Mouse (Mus musculus): ENCODE measurements around the gene Spred1.

Gene Spred1

DNA sequence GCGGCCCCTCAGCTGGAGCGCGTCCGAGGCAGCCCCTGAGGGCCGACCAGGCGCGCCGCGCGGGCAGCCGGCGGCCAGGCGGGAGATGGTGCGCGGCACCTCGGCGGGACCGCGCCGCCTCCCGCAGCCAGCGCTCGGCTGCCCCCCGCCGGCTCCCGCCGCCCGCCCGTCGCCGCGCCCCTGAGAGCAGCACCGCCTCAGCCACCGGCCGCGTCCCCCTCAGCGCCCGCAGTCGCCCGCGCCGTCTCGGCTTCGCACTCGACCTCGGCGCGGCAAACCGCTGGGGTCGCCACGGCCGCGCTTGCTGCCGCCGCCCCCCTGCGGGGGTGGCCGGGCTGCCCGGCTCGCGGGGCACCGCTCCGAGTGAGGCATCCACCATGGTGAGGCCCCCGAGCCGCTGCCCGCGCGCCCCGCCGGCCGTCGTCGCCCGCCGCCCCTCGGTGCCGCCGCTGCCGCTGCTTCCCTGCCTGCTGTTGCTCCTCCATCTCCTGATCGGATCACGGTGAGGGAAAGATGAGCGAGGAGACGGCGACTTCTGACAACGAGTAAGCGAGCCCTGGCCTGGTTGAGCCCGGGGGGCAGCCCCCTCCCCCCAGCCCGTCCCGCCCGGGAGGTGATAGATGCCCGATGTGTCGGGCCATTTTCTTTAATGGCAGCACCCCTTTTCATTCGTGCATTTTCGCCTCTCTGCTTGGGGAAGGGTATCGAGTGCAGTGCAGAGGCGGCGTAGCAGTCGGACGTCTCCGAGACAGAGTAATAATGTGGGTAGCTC is at the start of gene Spred1:
Gene Spred1, plus strand, starts transcription at position 163 of the 772 bp plus-strand sequence.
- no peak for DNase-seq

DNA sequence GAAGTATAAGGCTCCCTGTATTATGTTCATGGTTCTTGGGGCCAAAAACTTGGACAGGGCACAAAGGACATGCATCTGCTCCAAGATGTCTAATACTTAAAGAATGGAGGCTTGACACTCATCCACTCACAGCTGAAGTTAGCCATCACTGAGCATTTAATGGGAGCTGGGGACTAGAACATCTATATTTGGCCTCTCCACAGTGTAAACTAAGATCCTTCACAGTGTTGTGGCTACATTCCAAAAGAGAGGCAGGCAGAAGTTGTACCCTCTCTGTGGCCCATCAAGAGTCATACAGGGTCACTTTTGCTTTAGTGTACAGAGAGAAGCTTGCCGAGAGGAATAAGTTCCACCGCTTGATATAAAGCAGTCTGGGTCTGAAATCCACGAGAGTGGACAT is 49.6 kb upstream of the Spred1 start:
- no peak for DNase-seq

DNA sequence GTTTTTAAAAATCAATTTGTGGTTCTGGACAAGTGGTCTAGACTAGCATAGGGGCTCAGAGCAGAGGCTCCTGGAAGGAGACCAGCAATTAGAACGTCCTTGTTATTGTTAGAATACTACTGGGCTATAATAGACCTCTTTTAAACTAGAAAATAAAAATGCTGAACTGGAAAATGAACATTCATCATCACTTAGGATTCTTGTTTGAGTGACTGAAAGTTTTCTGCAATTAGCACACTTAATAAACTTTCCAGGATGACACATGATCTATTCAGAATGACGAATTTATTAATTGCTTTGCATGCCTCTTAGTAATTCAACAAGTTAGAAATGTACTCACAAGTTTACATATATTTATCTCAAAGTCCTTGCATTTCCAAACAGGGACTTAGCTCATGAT is 42.5 kb upstream of the Spred1 start:
- no peak for DNase-seq

DNA sequence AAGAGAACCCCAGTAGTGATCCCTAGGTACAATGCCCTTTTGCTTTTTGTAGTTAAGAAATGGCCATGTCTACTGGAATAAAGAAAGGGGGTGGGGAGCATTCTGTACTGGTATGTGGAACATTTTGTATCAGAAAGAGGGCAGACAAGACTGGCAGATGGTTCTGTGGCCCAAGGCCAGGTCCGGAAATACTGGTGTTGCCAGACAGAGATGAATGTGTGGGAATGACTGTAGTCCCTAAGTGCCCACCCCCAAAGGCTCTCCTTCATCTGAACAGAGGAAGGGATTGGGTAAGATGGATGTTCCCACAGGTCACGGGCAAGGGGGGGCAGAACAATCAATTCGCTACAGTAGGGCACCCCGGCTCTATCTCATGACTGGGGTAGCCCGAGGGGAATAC is 41.6 kb upstream of the Spred1 start:
- DNase-seq: peak; percentile 17

DNA sequence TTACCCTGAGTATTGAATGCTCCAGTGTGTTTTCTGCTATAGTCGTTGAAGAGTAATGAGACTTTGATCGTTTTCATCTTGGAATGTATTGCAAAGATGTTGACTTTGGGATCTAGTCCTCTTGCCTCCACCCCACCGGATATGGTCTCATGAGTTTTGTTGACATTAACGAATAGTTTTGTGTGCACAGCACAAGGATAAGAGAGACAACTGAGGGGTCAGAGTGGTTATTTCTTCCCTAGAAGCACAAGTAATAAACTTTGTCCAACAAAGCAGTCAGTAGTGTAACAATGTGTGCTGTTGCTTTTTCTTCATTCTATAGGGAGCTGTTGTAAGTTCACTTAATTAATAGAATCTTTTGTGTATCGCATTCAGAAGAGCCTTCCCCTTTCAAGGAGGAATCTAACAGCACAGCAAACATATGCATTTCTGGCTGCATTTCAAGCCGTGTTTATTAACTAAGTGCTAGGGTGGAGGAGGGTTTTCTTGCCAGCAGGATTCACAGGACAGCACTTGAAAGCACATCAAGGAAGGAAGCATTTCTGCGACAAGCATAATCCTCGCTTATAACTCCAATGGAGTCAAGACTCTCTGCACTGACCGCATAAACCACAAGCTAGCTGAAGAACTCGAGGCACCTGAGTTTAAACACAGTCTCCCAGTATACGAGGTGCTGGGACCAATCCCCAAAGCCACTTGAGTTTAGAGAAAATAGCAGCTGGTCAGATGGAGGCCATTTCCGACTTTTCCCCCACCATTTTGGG is 35.0 kb upstream of the Spred1 start:
- no peak for DNase-seq

DNA sequence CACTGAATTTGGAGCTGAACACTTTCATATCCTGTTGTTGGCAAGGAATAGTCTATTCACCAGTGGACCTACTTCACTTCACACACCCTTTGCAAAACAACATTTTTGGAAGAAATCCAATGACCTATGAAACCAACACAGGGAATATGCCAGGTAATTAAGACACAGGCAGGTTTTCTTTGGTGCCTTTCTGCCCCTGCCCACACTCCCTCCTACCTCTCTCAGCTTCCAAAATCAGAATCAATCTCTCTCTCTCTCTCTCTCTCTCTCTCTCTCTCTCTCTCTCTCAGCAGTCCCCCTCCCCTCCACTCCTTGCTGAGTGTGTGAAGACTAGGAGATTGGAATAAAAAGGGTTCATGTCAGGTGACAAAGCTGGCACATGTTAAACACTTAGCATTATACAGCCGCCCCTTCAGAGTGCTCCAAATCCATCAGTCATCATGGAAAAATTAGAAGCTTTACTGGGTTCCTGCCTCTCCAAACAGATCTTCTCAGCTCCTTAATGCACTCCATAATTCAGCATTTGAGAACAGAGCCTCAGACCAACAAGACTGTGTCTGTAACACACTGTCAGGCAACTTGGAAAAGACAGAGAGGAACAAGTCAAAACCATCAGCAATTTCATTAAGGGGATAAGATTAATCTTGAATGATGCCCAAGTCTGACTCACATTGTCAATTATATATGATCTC is 34.3 kb upstream of the Spred1 start:
- DNase-seq: no peak

DNA sequence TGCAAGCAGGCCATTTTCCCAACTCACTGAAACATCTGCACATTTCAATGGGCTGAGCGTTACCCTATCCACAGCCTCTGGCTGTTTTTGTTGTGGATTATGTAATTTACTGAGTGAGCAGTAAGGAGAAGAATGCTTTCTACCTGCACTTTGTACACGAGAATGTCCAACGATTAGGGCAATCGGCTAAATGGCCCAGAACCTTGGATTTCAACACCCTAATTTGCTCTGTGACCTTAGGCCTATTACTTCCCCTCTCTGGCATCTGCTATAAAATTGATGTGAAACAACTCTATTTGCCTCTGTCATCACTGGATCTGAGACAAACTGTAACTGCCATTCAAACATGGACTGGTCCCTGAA is 33.7 kb upstream of the Spred1 start:
- DNase-seq: no peak

DNA sequence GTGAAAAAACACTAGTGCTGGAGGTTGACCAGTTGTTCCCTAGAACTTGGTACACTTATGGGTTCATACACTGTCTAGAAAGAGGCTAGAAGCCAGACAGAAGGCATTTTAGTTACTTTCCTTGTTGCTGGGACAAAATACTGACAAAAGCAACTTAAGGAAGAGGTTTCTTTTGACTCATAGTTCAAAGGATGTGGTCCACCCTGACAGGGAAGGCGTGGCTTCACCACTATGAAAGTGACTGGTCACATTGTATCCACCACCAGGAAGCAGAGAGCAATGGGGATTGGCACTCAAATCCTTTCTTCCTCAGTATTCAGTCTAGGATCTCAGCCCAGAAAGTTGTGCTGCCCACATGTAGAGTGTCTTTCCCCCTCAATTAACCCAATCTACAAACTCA is 31.7 kb upstream of the Spred1 start:
- DNase-seq: no peak

DNA sequence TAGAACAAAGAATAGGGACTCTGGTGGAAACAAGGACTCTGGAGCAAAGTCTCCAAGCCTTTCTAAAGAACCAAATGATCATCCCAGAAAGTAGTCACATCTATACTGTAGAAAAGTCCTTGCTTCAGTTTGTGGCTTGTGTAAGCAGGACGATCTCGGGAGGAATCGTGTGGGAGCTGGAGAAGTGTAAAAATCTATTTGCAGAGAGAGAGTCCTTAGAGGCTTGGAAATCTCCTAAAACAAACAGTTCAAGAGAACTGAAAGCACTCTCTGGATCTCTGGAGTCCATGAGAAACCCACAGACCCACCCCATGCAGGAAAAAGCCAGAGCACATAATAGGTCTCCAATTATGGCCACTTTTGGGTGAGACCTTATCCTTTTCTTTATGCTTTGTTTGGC is 31.1 kb upstream of the Spred1 start:
- no peak for DNase-seq

DNA sequence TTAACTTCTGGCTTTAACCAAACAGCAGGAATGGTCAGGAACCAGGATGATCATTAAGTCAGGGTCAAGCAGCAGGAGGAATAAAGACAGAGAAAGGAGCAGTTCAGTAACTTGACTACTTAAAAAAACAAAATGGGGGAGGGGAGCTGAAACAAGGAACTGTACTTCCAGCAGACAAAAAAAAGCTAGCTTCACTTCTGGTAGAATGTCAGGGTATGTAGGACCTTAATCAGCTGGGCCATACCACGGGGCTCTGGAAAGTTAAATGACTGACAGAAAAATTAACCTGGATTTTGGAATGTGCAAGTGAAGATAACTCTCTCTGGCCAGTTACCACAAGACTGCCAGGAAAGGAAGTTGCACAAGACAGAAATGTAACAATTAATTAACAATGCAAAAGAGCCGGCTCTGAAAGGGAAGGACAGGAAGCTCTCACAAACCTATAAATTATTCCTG is 28.2 kb upstream of the Spred1 start:
- no peak for DNase-seq

DNA sequence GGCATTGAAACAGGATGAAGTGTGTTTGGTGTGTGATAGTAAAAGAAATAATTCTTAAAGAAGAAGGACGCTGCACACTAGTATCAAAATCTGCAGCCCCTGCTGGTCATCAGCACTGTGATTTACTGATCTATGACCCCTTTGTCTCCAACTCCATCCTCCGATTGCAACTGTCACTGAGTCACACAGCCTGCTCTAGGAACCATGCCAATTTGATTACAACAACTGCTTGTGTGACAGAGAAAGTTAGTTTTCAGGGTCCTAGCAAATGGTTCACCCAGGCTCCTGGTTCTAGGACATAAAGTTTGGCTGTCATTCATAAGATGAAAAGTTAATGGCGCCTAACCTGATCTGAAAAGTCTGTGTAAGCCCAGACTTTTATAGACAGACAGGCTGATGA is 25.7 kb upstream of the Spred1 start:
- DNase-seq: peak; percentile 74

DNA sequence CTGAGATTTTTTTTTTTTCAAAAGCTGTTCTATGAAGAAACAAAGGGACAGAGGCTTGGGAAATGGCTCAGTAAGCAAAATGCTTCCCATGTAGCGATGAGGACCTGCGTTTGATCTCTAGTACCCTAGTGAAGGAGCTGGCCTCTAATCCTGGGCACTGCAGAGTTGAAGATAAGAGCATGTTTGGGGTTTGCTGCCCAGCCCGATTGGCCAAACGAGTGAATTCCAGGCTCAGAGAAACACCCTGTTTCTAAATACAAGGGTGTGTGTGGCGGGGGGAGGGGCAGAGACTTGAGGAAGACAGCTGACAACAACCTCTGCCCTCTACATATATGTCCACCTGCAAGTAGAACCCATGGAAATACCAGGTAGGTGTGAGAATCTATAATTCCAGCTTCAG is 23.9 kb upstream of the Spred1 start:
- no peak for DNase-seq

DNA sequence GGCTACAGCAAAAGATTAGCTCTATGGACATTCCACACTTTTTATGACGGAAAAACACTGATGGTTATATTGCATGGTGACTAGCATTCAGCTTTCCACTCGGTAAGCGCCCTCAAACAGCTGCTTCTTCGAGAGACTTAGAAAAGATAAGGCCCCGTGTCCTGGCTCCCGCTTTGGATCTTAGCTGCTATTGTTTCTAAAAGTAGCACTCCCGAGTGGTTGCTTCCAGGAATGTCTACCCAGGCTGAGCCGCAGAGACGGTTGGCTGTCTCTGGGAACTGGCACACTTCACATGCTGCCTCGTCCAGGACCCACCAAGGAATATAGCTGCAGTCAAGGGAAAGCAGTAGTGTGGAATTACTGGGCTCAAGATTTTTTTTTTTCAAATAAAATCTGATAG is 21.9 kb upstream of the Spred1 start:
- DNase-seq: no peak

DNA sequence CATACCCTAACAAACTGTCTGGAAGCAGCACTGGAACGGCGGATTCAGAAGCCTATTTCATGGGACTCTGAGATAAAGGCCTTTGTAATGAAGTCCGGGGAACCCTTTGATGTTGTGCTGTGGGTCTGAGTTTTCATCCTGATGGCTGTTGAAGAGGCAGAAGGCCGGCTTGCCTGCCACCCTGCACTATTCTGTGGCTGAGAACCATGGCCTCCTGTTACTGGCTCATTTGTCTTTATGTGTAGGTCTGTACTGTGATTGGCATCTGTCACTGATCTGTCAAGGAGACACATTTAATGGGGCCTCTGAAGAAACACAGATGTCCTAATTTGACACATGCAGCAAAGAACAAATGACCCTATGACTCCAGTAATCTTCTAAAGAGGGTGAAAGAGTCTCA is 17.7 kb upstream of the Spred1 start:
- DNase-seq: no peak

DNA sequence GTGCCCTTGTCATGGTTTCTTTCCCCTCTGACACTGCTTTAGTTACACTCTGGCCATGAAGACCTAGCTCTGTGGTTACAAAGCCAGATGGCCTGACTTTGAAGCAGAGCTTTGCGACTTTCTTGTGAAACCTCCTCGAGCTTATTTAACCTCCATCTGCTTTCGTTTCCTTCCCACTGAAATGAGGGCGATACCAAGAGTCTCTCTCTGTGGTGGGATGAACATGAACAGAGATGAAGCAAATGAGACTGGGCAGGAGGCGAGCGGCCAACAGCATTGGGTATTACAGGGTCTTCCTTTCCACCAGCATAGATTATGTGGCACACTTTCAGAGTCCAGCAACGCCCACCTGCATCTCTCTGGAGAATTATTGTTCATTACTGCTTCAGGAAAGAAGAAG is 15.8 kb upstream of the Spred1 start:
- peak; percentile 63 for DNase-seq

DNA sequence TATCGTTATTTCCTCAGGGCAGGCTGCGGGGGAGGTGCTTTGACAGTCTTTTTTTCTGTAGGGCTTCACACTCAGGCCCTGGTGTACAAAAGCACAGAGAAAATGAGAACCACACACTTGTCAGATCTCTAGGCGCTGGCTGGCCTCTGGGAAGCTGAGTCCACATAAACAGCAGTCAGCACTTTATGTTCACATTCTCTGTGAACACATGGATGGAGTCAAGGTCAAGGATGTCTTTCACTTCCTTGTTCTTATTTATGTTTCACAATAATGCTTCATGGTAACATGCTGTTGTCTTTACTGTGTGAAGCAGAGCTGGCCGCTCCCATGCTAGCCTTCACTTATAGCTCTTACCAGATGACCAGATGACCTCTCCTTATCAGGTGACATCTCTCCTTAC is 13.1 kb upstream of the Spred1 start:
- DNase-seq: no peak

DNA sequence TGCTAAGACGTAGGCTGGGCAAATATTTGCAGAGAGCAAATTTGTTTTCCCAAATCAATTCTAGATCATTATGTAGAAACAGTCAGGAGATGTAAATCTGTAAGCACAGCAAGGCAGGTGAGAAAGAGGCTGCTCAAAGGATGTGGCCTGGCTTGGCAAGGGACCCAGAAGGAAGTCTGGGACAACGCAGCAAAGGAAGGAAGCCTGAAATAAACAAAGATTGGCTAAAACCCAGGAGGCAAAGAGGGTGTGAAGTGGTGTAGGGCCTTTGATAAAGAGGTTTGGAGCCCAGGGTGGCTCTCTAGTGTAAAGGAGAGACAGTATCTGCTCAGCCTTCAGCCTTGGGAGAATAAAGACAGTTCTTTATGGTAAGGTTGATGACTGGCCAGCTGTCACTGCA is 11.9 kb upstream of the Spred1 start:
- no peak for DNase-seq

DNA sequence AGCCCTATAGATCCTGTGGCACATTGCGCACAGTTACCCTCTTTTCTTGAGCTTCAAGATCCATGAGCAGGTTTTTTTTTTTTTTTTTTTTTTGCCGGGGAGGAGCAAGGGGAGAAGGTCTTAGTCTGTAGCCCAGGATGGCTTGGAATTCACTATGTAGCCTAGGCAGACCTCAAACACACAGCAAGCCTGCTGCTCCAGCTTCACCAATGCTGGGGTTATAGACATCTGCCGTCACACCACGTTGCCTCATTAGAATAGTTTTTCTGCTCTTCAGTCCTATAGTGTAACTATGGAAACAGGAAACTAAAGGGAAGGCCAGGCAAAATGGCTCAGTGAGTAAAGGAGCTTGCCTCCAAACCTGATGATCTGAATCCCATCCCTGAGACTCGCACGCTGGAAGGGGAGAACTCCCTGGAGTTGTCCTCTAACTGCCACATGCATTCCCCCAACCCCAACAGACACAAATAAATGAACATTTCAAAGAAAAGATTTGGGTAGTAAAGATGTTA is 10.8 kb upstream of the Spred1 start:
- DNase-seq: no peak

DNA sequence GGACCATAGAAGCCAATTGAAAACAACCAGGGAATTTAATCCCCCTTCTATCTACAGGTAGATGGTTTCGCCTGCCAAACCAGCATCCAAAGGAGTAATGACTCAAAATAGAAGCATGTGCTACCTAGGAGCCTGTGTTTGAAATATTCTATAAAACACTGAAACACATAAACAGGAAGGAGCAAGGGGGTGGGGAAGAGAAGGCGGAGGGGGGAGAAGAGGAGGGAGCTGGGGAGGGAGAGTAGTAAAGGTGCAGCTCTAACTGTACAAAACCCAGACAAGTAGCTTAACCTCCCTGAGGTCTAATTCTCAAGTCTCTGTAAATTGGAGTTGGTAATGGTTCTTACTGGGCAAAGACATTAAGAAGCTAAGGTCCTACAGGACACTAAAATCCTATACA is 7.9 kb upstream of the Spred1 start:
- DNase-seq: no peak

DNA sequence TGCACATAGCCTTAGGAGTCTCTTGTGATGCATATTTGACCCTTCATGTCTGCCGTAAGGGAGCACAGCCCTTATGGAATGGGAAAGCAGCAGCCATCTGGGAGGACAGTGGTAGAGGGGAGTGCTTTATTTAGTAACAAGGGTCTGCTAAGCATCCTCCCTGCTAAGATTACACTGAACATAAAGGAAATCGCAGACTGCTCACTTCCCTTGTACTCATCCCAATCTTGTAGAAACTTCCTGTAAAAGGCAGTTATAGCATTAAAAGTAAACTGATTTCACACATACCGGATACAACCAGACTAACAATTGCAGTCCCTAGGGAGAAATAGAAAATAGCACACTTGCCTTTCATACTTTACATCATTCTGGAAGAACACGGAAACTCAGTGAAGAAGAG is 7.4 kb upstream of the Spred1 start:
- no peak for DNase-seq

DNA sequence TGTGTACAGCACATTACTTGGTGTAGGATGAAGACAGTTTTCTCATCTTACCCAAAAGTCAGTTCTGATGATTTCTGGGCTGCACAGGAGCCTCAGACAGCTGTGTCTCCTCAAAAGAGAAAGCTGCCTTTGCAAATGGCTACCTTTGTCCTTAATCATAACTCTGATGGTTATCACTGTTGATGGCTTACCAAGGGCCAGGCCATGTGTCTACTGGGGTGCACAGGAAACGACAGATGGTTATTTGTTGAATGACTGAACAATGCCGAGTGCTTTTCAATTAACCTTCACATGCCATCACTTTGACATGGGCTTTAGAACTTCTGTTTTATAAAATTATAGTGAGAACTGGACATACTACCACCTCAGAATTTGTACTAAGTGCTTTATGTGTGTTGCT is 2.7 kb upstream of the Spred1 start:
- DNase-seq: no peak

DNA sequence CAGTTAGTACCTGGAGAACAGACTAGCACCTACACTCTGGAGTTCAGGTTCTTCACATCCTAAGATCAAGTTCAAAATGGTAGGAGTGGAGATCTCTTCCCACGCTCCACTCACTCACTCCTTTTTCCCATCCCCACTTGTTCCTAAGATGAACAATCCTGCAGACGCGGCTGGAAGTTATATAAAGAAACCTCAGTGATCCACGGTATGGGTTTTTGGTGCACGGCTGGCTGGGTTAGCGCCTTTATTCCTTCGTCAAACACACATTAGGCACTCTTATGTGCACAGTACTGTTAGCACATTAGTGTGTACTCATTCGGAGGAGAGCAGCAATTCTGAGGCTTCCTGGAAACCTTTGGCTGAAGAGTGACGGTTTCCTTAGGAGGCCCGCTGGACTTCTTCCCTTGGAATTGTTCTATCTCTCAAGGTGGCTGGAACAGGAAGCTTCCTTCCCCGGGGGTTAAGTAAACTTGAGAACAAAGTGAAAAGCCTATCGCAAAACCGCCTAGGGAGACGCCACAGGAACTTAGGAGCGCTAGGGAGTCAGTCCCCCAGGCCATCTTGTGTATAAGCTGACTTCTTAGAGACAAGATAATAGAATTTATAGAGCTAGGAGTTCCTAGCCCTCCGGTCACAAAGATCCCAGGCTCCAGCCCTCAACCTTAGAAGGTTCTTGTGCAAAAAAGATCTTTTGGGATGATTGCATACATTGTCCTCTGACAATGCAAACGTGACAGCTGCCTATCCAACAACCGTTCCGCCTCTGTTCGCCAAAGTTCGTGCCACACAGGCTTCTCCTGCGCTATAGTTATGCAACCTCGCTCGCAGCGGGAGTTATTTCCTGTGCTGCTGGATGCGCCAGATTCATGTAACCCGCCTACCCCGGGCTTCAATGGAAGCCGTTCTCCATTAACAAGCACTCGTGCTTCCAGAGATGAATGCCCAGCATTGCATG is 1.6 kb upstream of the Spred1 start:
- peak; percentile 88 for DNase-seq

Measured in layer of hippocampus, adult 9-11 months (tissue).